Comparison of ENCODE assay signal across 19 mouse cellular contexts in genomic region chr3:146380874-146381273, GRCm38 (mm10).
"Had no signal": no experiment of that assay in that cellular context is flagged by ENCODE, and none has a peak within 500 bp of the region (broad histone marks: within the 10 kb centered on the region; RNA-seq: fewer than 3 reads in every experiment).

No protein-coding gene starts in this region.

- ATAC-seq: midbrain, embryonic 15.5 days had no signal

- H3K4me2 ChIP-seq: lung, embryonic 15.5 days; midbrain, embryonic 12.5 days; midbrain, embryonic 15.5 days; neural tube, embryonic 15.5 days had no signal

- H3K4me3 ChIP-seq: lung, embryonic 15.5 days; megakaryocyte, embryonic 14.5 days; midbrain, embryonic 12.5 days; midbrain, embryonic 15.5 days; neural tube, embryonic 12.5 days; neural tube, embryonic 15.5 days had no signal

- H3K9me3 ChIP-seq: lung, embryonic 15.5 days; midbrain, embryonic 12.5 days; midbrain, embryonic 15.5 days; neural tube, embryonic 15.5 days had no signal

- DNase-seq: kidney, adult 18-20 months; kidney, adult 9 months; kidney, postnatal 14 days; kidney, postnatal 4 days; lung, adult 18-20 months; lung, postnatal 10 days; lung, postnatal 36 days; right cerebral cortex, adult 18-20 months; right cerebral cortex, postnatal 14 days; right cerebral cortex, postnatal 4 days; thymus, postnatal 25 days had no signal

- H3K36me3 ChIP-seq: lung, embryonic 15.5 days; midbrain, embryonic 12.5 days; midbrain, embryonic 15.5 days; neural tube, embryonic 12.5 days; neural tube, embryonic 15.5 days had no signal

- H3K27me3 ChIP-seq: lung, embryonic 15.5 days; midbrain, embryonic 15.5 days had no signal

- H3K9ac ChIP-seq: lung, embryonic 15.5 days; midbrain, embryonic 12.5 days; midbrain, embryonic 15.5 days; neural tube, embryonic 12.5 days; neural tube, embryonic 15.5 days had no signal

- H3K4me1 ChIP-seq: lung, embryonic 15.5 days had no signal

- H3K27ac ChIP-seq: liver, embryonic 14.5 days; lung, embryonic 15.5 days; midbrain, embryonic 12.5 days; midbrain, embryonic 15.5 days; neural tube, embryonic 12.5 days; neural tube, embryonic 15.5 days; stomach, postnatal 0 days had no signal
